Comparison of ENCODE assay signal across 21 mouse cellular contexts in genomic region chr19:16319986-16320385, GRCm38 (mm10).
"Had no signal": no experiment of that assay in that cellular context is flagged by ENCODE, and none has a peak within 500 bp of the region (broad histone marks: within the 10 kb centered on the region; RNA-seq: fewer than 3 reads in every experiment).

No protein-coding gene starts in this region.

- H3K4me3 ChIP-seq: heart, embryonic 10.5 days; heart, embryonic 12.5 days; hindbrain, embryonic 13.5 days; hindbrain, embryonic 15.5 days; kidney, embryonic 15.5 days; limb, embryonic 13.5 days; limb, embryonic 15.5 days; liver, embryonic 12.5 days had no signal

- H3K4me1 ChIP-seq: limb, embryonic 15.5 days had no signal

- H3K4me2 ChIP-seq: heart, embryonic 12.5 days; hindbrain, embryonic 13.5 days; hindbrain, embryonic 15.5 days; kidney, embryonic 15.5 days; limb, embryonic 13.5 days; limb, embryonic 15.5 days; liver, embryonic 12.5 days had no signal

- DNase-seq: gastrocnemius, postnatal 36 days; heart, adult 18-20 months; heart, postnatal 10 days; kidney, adult 11 months; kidney, adult 2 months; kidney, adult 9 months; kidney, postnatal 14 days; kidney, postnatal 36 days; layer of hippocampus, postnatal 36 days; left cerebral cortex, postnatal 4 days had no signal

- H3K27ac ChIP-seq: heart, embryonic 10.5 days; hindbrain, embryonic 13.5 days; hindbrain, embryonic 15.5 days; hindbrain, postnatal 0 days; kidney, embryonic 15.5 days; kidney, postnatal 0 days; limb, embryonic 13.5 days; limb, embryonic 15.5 days; liver, embryonic 12.5 days; liver, embryonic 14.5 days had no signal

- H3K9me3 ChIP-seq: heart, embryonic 10.5 days; heart, embryonic 12.5 days; hindbrain, embryonic 13.5 days; hindbrain, embryonic 15.5 days; kidney, embryonic 15.5 days; limb, embryonic 13.5 days; limb, embryonic 15.5 days; liver, embryonic 12.5 days had no signal

- H3K9ac ChIP-seq: heart, embryonic 12.5 days; hindbrain, embryonic 13.5 days; hindbrain, embryonic 15.5 days; kidney, embryonic 15.5 days; limb, embryonic 13.5 days; limb, embryonic 15.5 days; liver, embryonic 12.5 days; liver, embryonic 14.5 days had no signal

- H3K36me3 ChIP-seq: heart, embryonic 10.5 days; hindbrain, embryonic 13.5 days; hindbrain, embryonic 15.5 days; limb, embryonic 15.5 days had no signal

- H3K27me3 ChIP-seq: heart, embryonic 12.5 days; hindbrain, embryonic 13.5 days; hindbrain, embryonic 15.5 days; kidney, embryonic 15.5 days; limb, embryonic 13.5 days; limb, embryonic 15.5 days; liver, embryonic 12.5 days had no signal
